Mouse (Mus musculus): ENCODE data around the gene Cwc22.

GRCm38 (mm10) chr2:77893505-77893904 lies 52.7 kb downstream of the Cwc22 start:
- TF ChIP-seq CTCF (IDR thresholded peaks at IDR 0.05) (no peak), EP300 (IDR thresholded peaks at IDR 0.05) (no peak)

Measured in lung, postnatal 0 days (tissue).